Mouse (Mus musculus) heart, embryonic 11.5 days (tissue): ENCODE measurements at regions not wholly inside any gene's neighbourhood (a gene's known extent, or its start where the extent isn't known, plus 50 kb on each side); places are given as distances from the start of the nearest gene placed in this dataset.

ENCODE experiments used
- ATAC-seq: fragments of 200-750 bp; cut with Nextera tagmentation; replicated peaks from 2 replicates; pipeline ENCODE4 v1.8.0; 2017; ENCODE audit warnings: moderate library complexity; ENCODE audit not compliant: insufficient number of reproducible peaks, low FRiP score, low TSS enrichment
- H3K27ac ChIP-seq: fragments of 300-500 bp; sonication (generic); 2 replicates; pipeline ENCODE4 v1.5.1; 2014; ENCODE audit warnings: mild to moderate bottlenecking, low read depth, low read length
- H3K27me3 ChIP-seq: fragments of 300-500 bp; sonication (generic); 2 replicates; pipeline ENCODE4 v1.6.1; 2014; ENCODE audit warnings: mild to moderate bottlenecking, low read length, mixed read lengths; ENCODE audit not compliant: control insufficient read depth, insufficient read depth
- H3K36me3 ChIP-seq: fragments of 300-500 bp; sonication (generic); 2 replicates; pipeline ENCODE4 v1.6.1; 2014; ENCODE audit warnings: mild to moderate bottlenecking, low read length, moderate library complexity, mixed read lengths; ENCODE audit not compliant: control insufficient read depth, insufficient read depth
- H3K4me1 ChIP-seq: fragments of 300-500 bp; sonication (generic); 2 replicates; pipeline ENCODE4 v1.6.1; 2014; ENCODE audit warnings: low read length; ENCODE audit not compliant: control insufficient read depth, insufficient read depth
- H3K4me2 ChIP-seq: fragments of 300-500 bp; sonication (generic); 2 replicates; pipeline ENCODE4 v1.6.1; 2014; ENCODE audit warnings: mild to moderate bottlenecking, moderate library complexity
- H3K4me3 ChIP-seq: fragments of 300-500 bp; sonication (generic); 2 replicates; pipeline ENCODE4 v1.5.1; 2014; ENCODE audit warnings: low read depth, low read length
- H3K9ac ChIP-seq: fragments of 300-500 bp; sonication (generic); 2 replicates; pipeline ENCODE4 v1.6.1; 2014; ENCODE audit warnings: mild to moderate bottlenecking, low read depth, low read length, moderate library complexity
- H3K9me3 ChIP-seq: fragments of 300-500 bp; sonication (generic); replicated peaks from 2 replicates; pipeline ENCODE4 v1.6.1; 2016; ENCODE audit warnings: low read length; ENCODE audit not compliant: control insufficient read depth
- WGBS: fragments of 180-500 bp; shearing (Covaris S2); extraction: QIAGEN DNeasy Blood & Tissue Kit; methylation state at CpG from one replicate; pipeline ENCODE4 v1.1.7; 2014; ENCODE audit not compliant: insufficient replicate concordance; 5-methylcytosine and 5-hydroxymethylcytosine counted together

DNA sequence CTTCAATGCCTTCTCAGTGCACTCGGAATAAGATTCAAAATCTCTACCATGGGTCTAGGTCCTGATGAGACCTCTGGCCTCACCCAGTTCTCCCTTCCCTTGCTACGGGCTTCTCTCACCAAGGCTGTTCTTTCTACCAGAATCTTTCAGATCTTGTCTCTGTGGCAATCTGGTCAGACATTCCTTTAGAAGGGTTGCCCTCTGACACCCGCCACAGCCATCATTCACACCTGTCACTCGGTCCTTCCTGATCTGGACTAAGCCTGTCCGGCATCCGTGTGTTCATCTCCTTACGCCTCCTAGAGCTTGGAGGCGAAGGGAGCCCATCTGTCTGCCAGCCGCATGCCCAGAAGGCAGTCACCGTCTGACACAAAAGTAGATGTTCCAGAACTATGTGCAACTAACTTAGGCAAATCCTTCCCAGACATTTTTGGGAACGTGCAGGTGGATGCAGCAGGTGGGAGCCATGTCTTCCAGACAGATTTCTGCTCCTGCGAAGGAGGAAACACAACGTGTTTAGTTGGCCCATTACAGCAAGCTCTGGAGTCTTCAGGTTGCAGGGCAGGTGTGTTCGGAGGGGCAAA, 77.7 kb downstream of the Fam76b start:
- no peaks in the 10 kb centered on the region for H3K27me3 ChIP-seq
- H3K27ac ChIP-seq: no peak overlapping the region
- 72% methylated on average over 14 of the region's 14 CpGs for WGBS
- ATAC-seq: no peak
- H3K4me2 ChIP-seq: no peak overlapping the region
- H3K4me1 ChIP-seq: no peaks in the 10 kb centered on the region
- no peaks in the 10 kb centered on the region for H3K9me3 ChIP-seq
- no peak overlapping the region for H3K4me3 ChIP-seq
- H3K36me3 ChIP-seq: no peaks in the 10 kb centered on the region
- no peak overlapping the region for H3K9ac ChIP-seq

DNA sequence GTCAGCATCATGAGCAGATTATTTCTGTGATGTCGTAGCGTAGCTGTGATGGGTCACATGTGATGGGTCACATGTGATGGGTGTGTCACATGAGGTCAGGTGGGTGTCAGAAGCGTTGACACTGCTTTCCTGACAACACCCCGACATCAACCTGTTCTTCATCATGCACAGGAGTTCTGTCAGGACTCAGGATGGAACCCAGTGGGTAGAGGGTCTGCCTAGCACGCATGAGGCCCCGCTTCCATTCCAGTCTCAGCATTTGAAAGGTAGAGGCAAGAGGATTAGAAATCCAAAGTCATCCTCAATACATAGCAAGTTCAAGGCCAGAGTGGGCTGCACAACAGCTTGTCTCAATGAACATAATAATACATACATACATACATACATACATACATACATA, 79.2 kb downstream of the Fam76b start:
- H3K4me3 ChIP-seq: no peak overlapping the region
- H3K9me3 ChIP-seq: no peaks in the 10 kb centered on the region
- H3K9ac ChIP-seq: no peak overlapping the region
- no peaks in the 10 kb centered on the region for H3K4me1 ChIP-seq
- H3K4me2 ChIP-seq: no peak overlapping the region
- no peaks in the 10 kb centered on the region for H3K36me3 ChIP-seq
- no peak for ATAC-seq
- no peaks in the 10 kb centered on the region for H3K27me3 ChIP-seq
- 89% methylated on average over 6 of the region's 6 CpGs for WGBS
- H3K27ac ChIP-seq: no peak overlapping the region

DNA sequence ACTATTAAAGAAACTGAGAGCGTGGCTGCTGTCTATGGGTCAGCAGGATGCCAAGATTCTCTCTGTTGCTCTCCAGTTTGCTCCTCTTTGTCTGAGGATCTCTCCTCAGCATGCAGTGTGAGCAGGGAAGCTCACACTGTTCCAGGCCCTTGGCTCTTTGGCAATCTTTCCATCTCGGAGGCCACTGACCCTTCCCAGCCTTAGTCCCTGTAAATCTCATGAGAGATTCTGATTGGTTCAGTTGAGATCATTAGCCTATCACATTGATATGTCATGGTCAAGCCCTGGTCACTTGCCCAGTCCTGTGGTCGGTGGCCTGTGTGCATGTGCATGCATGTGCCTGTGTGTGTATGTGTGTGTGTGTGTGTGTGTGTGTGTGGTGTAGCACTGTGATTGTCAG, 82.1 kb downstream of the Fam76b start:
- no peaks in the 10 kb centered on the region for H3K9me3 ChIP-seq
- H3K27me3 ChIP-seq: no peaks in the 10 kb centered on the region
- WGBS: 74% methylated on average over 3 of the region's 3 CpGs
- no peak for ATAC-seq
- no peaks in the 10 kb centered on the region for H3K36me3 ChIP-seq
- no peak overlapping the region for H3K9ac ChIP-seq
- H3K4me1 ChIP-seq: no peaks in the 10 kb centered on the region
- no peak overlapping the region for H3K4me2 ChIP-seq
- H3K27ac ChIP-seq: no peak overlapping the region
- no peak overlapping the region for H3K4me3 ChIP-seq

DNA sequence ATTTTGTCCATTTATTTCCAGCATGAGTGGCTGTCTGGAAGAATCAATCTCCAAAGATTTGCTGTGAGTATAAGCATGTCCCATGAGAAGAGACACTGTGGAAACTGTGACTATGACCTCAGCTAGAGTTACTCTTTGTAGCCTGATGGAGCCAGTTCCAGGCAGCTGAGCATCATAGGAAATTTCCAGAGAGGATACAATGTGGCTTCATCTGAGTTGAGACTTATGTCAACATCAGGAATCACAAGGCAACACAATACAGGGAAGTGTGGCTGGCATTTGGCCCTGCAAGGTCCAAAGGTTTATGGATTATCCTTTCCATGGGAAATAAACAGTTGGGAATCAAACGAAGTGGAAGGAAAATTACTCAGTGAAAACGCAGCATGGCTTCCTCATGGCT, 82.6 kb downstream of the Fam76b start:
- Histone ChIP-seq H3K27ac (no peak overlapping the region), H3K27me3 (no peaks in the 10 kb centered on the region), H3K9ac (no peak overlapping the region), H3K4me3 (no peak overlapping the region), H3K9me3 (no peaks in the 10 kb centered on the region), H3K4me2 (no peak overlapping the region), H3K4me1 (no peaks in the 10 kb centered on the region), H3K36me3 (no peaks in the 10 kb centered on the region)
- ATAC-seq: no peak
- WGBS: 69% methylated on average over 2 of the region's 2 CpGs

DNA sequence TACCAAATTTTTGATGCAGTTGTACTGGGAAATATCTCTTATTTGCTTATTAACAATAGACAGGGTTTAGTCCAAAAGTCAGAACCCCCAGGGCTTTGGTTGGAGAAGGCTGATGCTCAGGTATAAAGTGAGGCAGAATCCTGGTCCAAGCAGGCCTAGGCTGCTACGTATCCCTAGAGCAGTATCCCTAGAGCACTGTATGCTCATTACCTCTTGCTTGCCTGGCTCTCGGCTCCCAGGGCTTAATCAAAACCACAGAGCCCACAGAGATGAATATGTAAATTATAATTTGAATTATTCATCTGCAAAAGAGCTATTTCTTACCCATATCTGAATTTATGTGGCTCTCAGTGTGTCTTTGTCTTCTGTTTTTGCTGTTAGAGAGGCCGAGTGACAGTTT, 85.9 kb downstream of the Fam76b start:
- Histone ChIP-seq H3K27ac (no peak overlapping the region), H3K9me3 (no peaks in the 10 kb centered on the region), H3K4me2 (no peak overlapping the region), H3K4me3 (no peak overlapping the region), H3K36me3 (no peaks in the 10 kb centered on the region), H3K4me1 (no peaks in the 10 kb centered on the region), H3K9ac (no peak overlapping the region), H3K27me3 (no peaks in the 10 kb centered on the region)
- 75% methylated on average over 3 of the region's 3 CpGs for WGBS
- ATAC-seq: no peak

DNA sequence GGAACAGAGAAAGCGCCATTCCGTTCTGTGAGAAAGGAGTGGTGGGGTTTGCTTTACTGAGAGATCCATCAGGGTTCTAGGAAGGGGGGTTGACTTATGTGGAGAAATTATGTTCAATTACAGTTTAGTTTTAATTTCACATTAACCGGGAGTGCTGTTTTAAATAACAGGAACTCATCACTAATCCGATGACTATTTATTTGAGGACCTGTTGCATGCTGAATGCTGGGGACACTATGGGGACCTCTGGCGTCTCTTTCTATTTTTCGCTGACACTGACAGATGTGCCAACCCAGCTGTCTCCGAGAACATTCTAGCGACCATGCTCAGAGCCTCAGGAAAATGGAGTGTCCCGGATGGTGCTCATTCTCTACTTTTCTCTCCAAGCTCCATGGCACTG, 86.6 kb downstream of the Fam76b start:
- H3K4me2 ChIP-seq: no peak overlapping the region
- WGBS: 78% methylated on average over 9 of the region's 9 CpGs

DNA sequence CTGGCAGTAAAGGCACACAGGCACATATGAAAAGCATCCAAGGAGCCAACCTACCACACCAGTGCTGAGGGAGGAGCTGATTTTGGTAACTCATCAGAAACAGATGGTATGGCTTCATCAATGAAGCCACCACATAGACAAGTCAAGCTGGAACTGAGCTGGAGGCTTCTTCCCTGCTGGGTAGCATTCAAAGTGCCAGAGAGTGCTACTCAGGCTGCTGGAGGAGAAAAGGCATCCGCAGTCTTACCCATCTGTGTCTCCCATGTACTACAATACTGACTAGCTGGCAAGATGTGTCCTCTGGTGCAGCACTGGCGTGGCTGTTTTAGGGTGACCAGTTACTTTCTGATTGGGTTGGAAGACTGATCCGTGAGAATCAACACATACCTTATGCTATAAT, 87.3 kb downstream of the Fam76b start:
- Histone ChIP-seq H3K9me3 (no peaks in the 10 kb centered on the region), H3K27me3 (no peaks in the 10 kb centered on the region), H3K27ac (no peak overlapping the region), H3K4me3 (no peak overlapping the region), H3K4me2 (no peak overlapping the region), H3K4me1 (no peaks in the 10 kb centered on the region), H3K36me3 (no peaks in the 10 kb centered on the region), H3K9ac (no peak overlapping the region)
- WGBS: 76% methylated on average over 3 of the region's 3 CpGs
- ATAC-seq: no peak

More for the DNA sequence above, 86.6 kb downstream of the Fam76b start:
- no peak overlapping the region for H3K9ac ChIP-seq
- no peak for ATAC-seq
- no peak overlapping the region for H3K4me3 ChIP-seq
- H3K27me3 ChIP-seq: no peaks in the 10 kb centered on the region
- no peaks in the 10 kb centered on the region for H3K4me1 ChIP-seq
- H3K9me3 ChIP-seq: no peaks in the 10 kb centered on the region
- H3K36me3 ChIP-seq: no peaks in the 10 kb centered on the region
- no peak overlapping the region for H3K27ac ChIP-seq

DNA sequence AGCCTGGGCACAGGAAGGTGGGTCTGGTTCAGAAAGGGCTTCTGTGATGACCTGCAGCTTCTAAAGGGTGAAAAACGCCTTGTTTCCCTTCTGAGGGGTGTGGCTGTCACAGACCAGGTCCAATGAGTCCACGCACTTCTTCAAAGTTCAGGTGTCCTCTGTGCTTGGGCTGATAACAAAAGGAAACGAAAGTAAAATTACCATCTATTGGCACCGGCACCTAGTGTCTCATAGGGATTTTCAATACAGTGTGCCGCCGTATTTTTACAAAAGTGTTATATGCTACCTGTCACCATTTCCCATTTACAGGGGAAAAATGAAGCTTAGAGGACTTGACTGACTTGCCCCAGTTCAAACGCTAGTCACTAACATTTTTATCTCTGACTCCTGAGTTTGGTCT, 89.3 kb downstream of the Fam76b start:
- H3K4me1 ChIP-seq: no peaks in the 10 kb centered on the region
- no peaks in the 10 kb centered on the region for H3K36me3 ChIP-seq
- no peak overlapping the region for H3K4me3 ChIP-seq
- H3K27ac ChIP-seq: no peak overlapping the region
- 79% methylated on average over 7 of the region's 7 CpGs for WGBS
- H3K9ac ChIP-seq: no peak overlapping the region
- no peaks in the 10 kb centered on the region for H3K27me3 ChIP-seq
- no peak overlapping the region for H3K4me2 ChIP-seq
- ATAC-seq: no peak
- no peaks in the 10 kb centered on the region for H3K9me3 ChIP-seq

DNA sequence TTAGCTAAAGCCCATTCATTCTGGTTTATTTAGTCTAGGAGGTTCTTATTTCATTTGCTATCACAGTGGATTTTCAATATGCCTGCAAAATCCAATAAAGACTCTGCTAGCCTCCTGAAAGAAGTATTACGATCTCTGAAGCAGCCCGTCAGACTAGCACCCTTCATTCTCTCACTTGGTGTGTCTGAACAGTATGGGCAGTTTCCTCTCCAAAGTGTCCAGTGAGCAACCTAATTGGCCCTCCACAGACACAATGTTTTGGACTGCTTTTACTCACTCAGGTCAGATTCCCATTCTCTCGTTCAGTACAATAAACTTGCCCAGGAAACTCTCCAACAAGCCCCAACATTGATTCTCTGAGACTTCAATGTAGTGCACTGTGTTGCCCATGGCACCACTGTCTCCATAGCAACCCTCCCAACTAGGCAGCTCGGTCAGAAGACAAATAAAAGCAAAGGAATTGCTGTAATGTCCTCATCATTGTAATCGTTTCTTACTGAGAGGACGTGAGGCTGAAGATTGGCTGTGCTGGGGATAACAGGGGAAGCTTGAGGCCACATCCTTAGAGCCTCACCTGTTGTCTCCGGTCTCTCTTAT, 91.2 kb downstream of the Fam76b start:
- H3K9ac ChIP-seq: no peak overlapping the region
- no peak overlapping the region for H3K4me3 ChIP-seq
- no peaks in the 10 kb centered on the region for H3K4me1 ChIP-seq
- ATAC-seq: no peak
- no peak overlapping the region for H3K27ac ChIP-seq
- no peaks in the 10 kb centered on the region for H3K27me3 ChIP-seq
- no peak overlapping the region for H3K4me2 ChIP-seq
- WGBS: 67% methylated on average over 7 of the region's 7 CpGs
- no peaks in the 10 kb centered on the region; the same call in 1 of the 2 replicates for H3K9me3 ChIP-seq
- H3K36me3 ChIP-seq: no peaks in the 10 kb centered on the region
